Mouse (Mus musculus): Measurements from ENCODE around the gene Cnn1.

Cnn1 gene

GRCm38 (mm10) chr9:22157516-22158265, 58.7 kb downstream of the Cnn1 start:
- in situ Hi-C loops (cut with MboI, MseI) = loop anchor here (5.0 kb wide), 2 partner anchors 60 to 305 kb away; partner anchors contain the start of gene Dock6 (in 1 of the 2)

Data from T-helper 17 cell (primary cell).